Mouse (Mus musculus): ENCODE results near the gene Eml4.

DNA sequence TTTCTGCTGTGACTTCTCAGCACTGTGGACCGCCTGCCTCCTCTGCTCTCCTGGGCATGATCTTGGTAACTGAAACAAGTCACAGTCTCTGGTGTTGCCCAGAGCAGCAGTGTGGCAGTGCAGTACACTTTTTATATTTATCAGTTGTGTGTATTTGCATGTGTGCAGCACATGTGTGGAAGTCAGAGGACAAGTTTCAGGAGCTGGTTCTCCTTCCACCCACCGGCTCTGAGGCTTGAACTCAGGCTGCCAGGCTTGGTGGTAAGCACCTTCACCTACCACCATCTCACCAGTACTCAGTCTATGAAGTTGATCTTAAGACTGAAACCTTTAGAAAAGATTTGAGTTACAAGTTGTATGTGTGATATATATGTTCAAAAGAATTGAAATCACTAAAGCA lies 28.6 kb downstream of the Eml4 start:
- TF ChIP-seq GATA1 (IDR thresholded peaks at IDR 0.05; ENCODE audit: borderline replicate concordance, low read length) (no peak), FLI1 (IDR thresholded peaks at IDR 0.05; ENCODE audit: low read length) (no peak)

Measured in megakaryocyte, embryonic 14.5 days (primary cell).